7 mouse cellular contexts compared by ENCODE assay signal in genomic region chr1:195091699-195092219, GRCm38 (mm10). TPM values are rescaled to one million over a fixed set of nuclear protein-coding genes. Genes with fewer than 3 reads are reported as not detected.
DNase-seq lines count a peak whose midpoint lies in the region; ATAC-seq and TF ChIP-seq lines count a peak whose summit lies in the region.

No protein-coding gene starts in this region.

- no peak for TF ChIP-seq CTCF in thymus, adult 2 months (IDR thresholded peaks at IDR 0.05; ENCODE audit: borderline replicate concordance, control insufficient read depth, extremely low read depth, insufficient read depth, low read length, poor library complexity)
- TF ChIP-seq CTCF in liver, embryonic 14.5 days (IDR thresholded peaks at IDR 0.05; ENCODE audit: low read depth), result no peak

- peak; percentile 72 for ATAC-seq in forebrain, embryonic 13.5 days
- peak; percentile 96 for ATAC-seq in liver, embryonic 14.5 days (ENCODE audit: insufficient read depth)

- H3K9me3 ChIP-seq in forebrain, embryonic 13.5 days (replicated peaks), result no peaks in the 10 kb centered on the region
- H3K9me3 ChIP-seq in liver, embryonic 14.5 days (ENCODE audit: control insufficient read depth, low read length), result no peaks in the 10 kb centered on the region

- no peak for TF ChIP-seq POLR2A in thymus, adult 2 months (IDR thresholded peaks at IDR 0.05; ENCODE audit: control insufficient read depth, extremely low read depth, insufficient read depth, low read length, poor library complexity)

- peak overlapping the region; percentile 57 for H3K9ac ChIP-seq in forebrain, embryonic 13.5 days
- peak overlapping the region; percentile 89 for H3K9ac ChIP-seq in liver, embryonic 14.5 days (replicated peaks)

- peaks cover 6% of the 10 kb centered on the region; the same call in 1 of the 2 replicates for H3K4me1 ChIP-seq in thymus, adult 2 months (replicated peaks; ENCODE audit: control insufficient read depth, insufficient read depth, low read length)
- H3K4me1 ChIP-seq in forebrain, embryonic 13.5 days, result peaks cover 10% of the 10 kb centered on the region
- peaks cover 34 to 35% of the 10 kb centered on the region in 2 experiments for H3K4me1 ChIP-seq in liver, embryonic 14.5 days (replicated peaks; ENCODE audit: control insufficient read depth in 2 of 2, insufficient read depth in 2 of 2, low read length in 1 of 2)

- no peak for DNase-seq in thymus, adult 2 months
- no peak for DNase-seq in thymus, postnatal 25 days
- DNase-seq in liver, embryonic 14.5 days (ENCODE audit: low read depth in 3 of 3, low spot score in 3 of 3), result peak; percentile 79 to 91 (median 83)
- DNase-seq in yolk sac, embryonic 10.5 days (ENCODE audit: low spot score), result no peak
- no peak for DNase-seq in layer of hippocampus, postnatal 10 days (ENCODE audit: low spot score in 2 of 2)
- DNase-seq in gastrocnemius, adult 8-10 months (ENCODE audit: low spot score in 2 of 2), result no peak

- peak; percentile 55; the same call in 1 of the 2 replicates for TF ChIP-seq EP300 in liver, embryonic 14.5 days (IDR thresholded peaks at IDR 0.05; ENCODE audit: low read depth)

- H3K4me3 ChIP-seq in thymus, adult 2 months (ENCODE audit: control insufficient read depth, insufficient read depth, low read length), result peak overlapping the region; percentile 70
- H3K4me3 ChIP-seq in forebrain, embryonic 13.5 days, result peak overlapping the region; percentile 40
- H3K4me3 ChIP-seq in liver, embryonic 14.5 days (ENCODE audit: insufficient read depth in 1 of 2, low read depth in 2 of 2, low read length in 2 of 2), result peak overlapping the region; percentile 72 to 79

- no peaks in the 10 kb centered on the region for H3K36me3 ChIP-seq in thymus, adult 2 months (ENCODE audit: control insufficient read depth, insufficient read depth, low read length)
- H3K36me3 ChIP-seq in forebrain, embryonic 13.5 days (ENCODE audit: poor library complexity, severe bottlenecking), result no peaks in the 10 kb centered on the region
- peaks cover 8% of the 10 kb centered on the region; the same call in 1 of the 2 replicates for H3K36me3 ChIP-seq in liver, embryonic 14.5 days (replicated peaks; ENCODE audit: control insufficient read depth, insufficient read depth, low read depth)

- peak overlapping the region; percentile 69 for H3K27ac ChIP-seq in thymus, adult 2 months (ENCODE audit: control insufficient read depth, insufficient read depth, low read length)
- H3K27ac ChIP-seq in forebrain, embryonic 13.5 days, result no peak overlapping the region
- H3K27ac ChIP-seq in liver, embryonic 14.5 days, result peak overlapping the region; percentile 98

- no peaks in the 10 kb centered on the region for H3K27me3 ChIP-seq in thymus, adult 2 months (ENCODE audit: control insufficient read depth, insufficient read depth, low read length)
- H3K27me3 ChIP-seq in forebrain, embryonic 13.5 days, result no peaks in the 10 kb centered on the region
- H3K27me3 ChIP-seq in liver, embryonic 14.5 days (ENCODE audit: control insufficient read depth, insufficient read depth, low read length), result no peaks in the 10 kb centered on the region

- H3K4me2 ChIP-seq in forebrain, embryonic 13.5 days, result peak overlapping the region; percentile 63
- peak overlapping the region; percentile 90 for H3K4me2 ChIP-seq in liver, embryonic 14.5 days (ENCODE audit: low read depth)

- WGBS in thymus, adult 2 months, result 15% methylated on average over 11 of the region's 11 CpGs
- whole genome bisulfite sequencing in forebrain, embryonic 13.5 days, result 18% methylated on average over 11 of the region's 11 CpGs
- WGBS in liver, embryonic 14.5 days (ENCODE audit: insufficient replicate concordance), result 9% methylated on average over 11 of the region's 11 CpGs

RNA-seq across cellular contexts. Expression of gene Cd46, which starts 0.3 kb away (rescaled TPM):
- polyA plus RNA-seq in thymus, adult 2 months (2012; rRNA removed), result 1.6 and 2.0 TPM in 2 replicates
- 1.2 and 1.3 TPM in 2 replicates for polyA plus RNA-seq in forebrain, embryonic 13.5 days (2015; fragmentation: Nextera tagmentation; extraction: Ambion mirVana)
- 1.2 and 1.5 TPM in 2 replicates for polyA plus RNA-seq in liver, embryonic 14.5 days (2012; rRNA removed)
- polyA plus RNA-seq in liver, embryonic 14.5 days (2014; fragmentation: Nextera tagmentation; extraction: Ambion mirVana), result 0.71 and 0.93 TPM in 2 replicates
- 1 to 10 TPM; 4.2 to 5.7 TPM for total RNA-seq in layer of hippocampus, postnatal 10 days (2021)
- total RNA-seq in gastrocnemius, adult 8-10 months (2022), result 1 to 10 TPM in 2 of 4 experiments, under 1 TPM in 2; 0.76 to 1.3 (median 0.96) TPM

RNA-seq across cellular contexts. Expression of gene Cr1l, which starts 39.6 kb away (rescaled TPM):
- 54.0 and 66.8 TPM in 2 replicates for polyA plus RNA-seq in thymus, adult 2 months (2012; rRNA removed)
- polyA plus RNA-seq in forebrain, embryonic 13.5 days (2015; fragmentation: Nextera tagmentation; extraction: Ambion mirVana), result 41.3 and 41.6 TPM in 2 replicates
- 34.4 and 41.4 TPM in 2 replicates for polyA plus RNA-seq in liver, embryonic 14.5 days (2012; rRNA removed)
- polyA plus RNA-seq in liver, embryonic 14.5 days (2014; fragmentation: Nextera tagmentation; extraction: Ambion mirVana), result 64.2 and 73.4 TPM in 2 replicates
- total RNA-seq in layer of hippocampus, postnatal 10 days (2021), result 10 to 100 TPM; 35.9 to 39.0 TPM
- 10 to 100 TPM; 27.6 to 33.5 (median 31.3) TPM for total RNA-seq in gastrocnemius, adult 8-10 months (2022)

Comparison
In these comparisons a context has a peak if more than half of its experiments do, and no peak if none do; other contexts are left out.
1. DNase-seq: peak in liver, embryonic 14.5 days (3 of 3); none in thymus, adult 2 months (single experiment), thymus, postnatal 25 days (single experiment), yolk sac, embryonic 10.5 days (single experiment), layer of hippocampus, postnatal 10 days (0 of 2) and gastrocnemius, adult 8-10 months (0 of 2).
2. Peak in every context shown above with its lines, with median percentiles within 50 percentile points of each other: H3K4me3 ChIP-seq.